Mouse (Mus musculus) left cerebral cortex, postnatal 10 days (tissue): Measurements from ENCODE around the gene E2f3. TPM values are rescaled to one million over a fixed set of nuclear protein-coding genes. Genes with fewer than 3 reads are reported as not detected.
A peak's percentile ranks its signal among the peaks of the same experiment; 100 is the strongest.

ENCODE experiments used
- DNase-seq, 2 experiments: peaks; one replicate each; pipeline ENCODE4 v3.0.0; 2021 to 2022; ENCODE audit warnings: low spot score in 2 of 2, mixed read lengths in 1 of 2; ENCODE audit errors: extremely low spot score in 1 of 2
- intact Hi-C: fragments of 180-260 bp; cut with DNase I; formaldehyde crosslinking; loops from one replicate; pipeline ENCODE4 v1.15.1; 2025
- total RNA-seq, 2 experiments: library from RNA; stranded (reverse); gene quantifications; 2 replicates each; pipeline ENCODE4 v1.2.3; 2021

E2f3 gene
- total RNA-seq, 2 experiments from 2014 or later = 19.6 to 20.5 TPM

DNA sequence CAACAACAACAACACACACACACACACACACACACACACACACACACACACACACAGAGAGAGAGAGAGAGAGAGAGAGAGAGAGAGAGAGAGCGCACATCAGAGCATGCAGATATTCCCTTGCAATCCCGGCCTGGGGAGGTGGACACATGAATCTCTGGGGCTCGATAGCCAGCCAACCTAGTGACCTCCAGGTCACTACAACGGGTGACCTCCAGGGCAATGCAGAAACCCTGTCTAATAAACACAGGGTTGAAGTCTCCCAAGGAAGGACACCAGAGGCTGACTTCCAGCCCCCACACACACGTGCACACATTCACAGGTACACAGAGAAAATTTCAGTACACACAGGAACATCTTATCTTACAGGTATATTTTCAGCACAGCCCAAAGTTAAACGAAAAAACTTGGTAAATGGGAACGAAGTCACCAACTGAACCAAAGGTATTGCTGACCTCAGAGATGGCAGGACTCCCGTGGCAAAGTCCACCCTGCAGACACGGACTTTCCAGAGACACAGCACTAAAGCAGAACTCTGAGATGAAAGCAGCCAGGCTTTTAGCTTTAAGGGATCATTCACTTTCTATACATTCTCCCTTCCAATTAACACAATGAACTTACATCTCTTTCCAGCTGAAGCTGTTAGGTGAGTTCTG lies 40.8 kb downstream of the E2f3 start:
- no peak for DNase-seq
- intact Hi-C loops = no loop called here

DNA sequence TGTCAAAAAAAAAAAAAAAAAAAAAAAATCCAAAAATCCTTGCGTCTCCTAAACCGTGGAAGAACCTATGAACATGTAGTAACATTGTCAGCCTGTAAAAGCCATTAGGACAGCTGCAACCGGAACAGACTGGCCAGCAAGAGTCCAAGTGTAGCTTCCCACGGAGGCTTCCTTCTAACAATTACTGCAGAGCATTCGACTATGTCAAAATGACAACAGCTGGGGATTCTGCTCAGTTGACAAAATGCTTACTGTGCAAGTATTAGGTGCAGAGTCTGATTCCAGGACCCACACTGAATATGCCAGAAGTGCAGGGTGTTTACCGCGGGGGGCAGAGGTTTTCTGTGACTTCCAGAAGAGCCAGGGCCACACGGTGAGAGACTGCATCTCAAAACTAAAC lies 41.4 kb downstream of the E2f3 start:
- DNase-seq = no peak
- intact Hi-C loops = no loop called here

DNA sequence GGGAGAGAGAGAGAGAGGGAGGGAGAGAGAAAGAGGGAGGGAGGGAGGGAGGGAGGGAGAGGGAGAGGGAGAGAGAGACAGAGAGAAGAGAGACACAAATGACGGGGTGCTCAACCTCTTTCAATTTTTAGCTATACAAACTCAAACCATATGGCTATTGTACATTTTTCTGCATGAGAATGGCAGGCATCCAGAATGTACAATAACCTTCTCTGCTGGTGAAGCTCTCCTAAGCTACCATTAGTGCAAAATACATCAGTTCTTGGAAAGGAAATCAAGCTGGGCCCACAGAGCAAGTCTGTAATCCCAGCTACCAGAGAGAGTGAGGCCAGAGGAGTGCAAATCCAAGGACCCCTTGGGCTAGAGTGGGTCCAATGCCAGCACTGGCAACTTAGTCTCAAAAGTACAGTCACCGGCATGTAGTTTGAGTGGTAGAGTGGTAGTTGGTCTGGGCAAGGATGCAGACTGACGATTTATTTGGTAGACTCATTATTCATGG lies 42.3 kb downstream of the E2f3 start:
- no peak for DNase-seq
- intact Hi-C loops = no loop called here

DNA sequence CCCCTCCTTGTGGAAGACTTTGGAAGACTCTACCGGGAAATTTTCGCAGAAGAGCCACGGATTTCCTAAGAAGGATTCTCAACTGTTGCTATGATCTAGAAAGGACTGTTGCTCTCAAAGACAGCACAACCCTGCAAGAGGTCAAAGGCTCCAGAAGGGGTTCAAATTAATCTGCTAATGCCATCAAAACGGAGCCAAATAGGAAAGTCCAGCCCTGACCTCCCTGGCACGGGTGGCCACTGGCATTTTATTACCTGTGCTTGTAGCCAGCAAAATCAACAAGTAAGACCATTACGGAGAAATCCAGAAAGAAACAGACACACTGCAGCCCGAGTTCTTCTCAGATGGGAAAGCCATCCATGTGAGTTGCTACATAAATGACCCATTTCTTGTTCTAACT lies 45.8 kb downstream of the E2f3 start:
- intact Hi-C loops = no loop called here
- DNase-seq = no peak

DNA sequence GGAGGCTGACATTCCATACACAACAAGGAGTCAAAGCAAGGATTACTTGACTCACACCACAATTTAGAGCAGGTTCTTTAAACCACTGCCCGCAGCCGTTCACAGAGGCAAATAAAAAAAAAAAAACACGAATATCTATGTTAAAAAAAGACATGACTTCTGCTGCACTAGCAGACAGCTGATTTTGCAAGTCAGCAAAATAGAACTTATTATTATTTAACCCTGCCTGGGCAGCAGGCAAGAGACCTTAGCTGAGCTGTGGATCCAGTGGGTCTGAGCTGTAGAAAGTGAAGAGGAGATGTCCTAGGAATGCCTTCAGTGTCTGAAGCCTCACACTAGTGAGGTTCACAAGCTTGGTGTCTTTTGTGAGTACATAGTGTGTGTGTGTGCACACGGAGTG lies 46.5 kb downstream of the E2f3 start:
- DNase-seq = no peak
- intact Hi-C loops = no loop called here

DNA sequence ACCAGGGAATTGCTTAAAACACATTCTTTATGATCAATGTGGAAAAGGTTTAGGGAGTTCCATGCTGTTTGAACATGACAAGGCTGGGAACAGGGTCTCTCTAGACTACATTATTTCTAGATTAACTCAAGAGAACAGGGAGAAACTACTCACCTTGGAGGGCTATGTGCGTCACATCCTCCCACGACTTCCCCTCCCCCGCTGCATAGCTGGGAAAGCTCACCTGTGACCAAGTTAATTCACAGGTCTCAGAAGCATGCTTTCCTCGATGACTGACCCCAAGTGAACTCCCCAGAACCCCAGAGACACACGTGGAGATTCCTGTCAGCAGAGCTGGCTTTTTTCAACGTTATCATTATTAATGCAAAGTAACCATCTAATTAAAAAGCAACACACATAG lies 47.1 kb downstream of the E2f3 start:
- no peak for DNase-seq
- intact Hi-C loops = no loop called here

DNA sequence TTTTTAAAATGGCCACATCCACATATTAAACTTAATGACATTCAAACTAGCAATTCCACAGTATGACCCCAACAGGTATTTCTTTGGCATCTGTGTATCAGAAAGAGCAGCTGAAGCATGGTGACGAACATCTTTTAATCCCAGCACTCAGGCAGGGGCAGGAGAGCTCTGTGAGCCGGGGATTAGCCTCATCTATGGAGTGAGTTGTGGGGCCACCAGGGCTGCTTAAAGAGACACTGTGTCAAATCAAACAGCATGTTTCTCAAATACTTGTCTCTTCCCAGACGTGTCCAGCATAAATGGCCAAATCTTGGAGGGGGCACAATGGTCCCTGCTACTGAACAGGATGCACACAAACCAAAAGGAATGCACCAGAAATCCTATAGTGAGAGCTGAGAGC lies 59.7 kb downstream of the E2f3 start:
- intact Hi-C loops = no loop called here

DNA sequence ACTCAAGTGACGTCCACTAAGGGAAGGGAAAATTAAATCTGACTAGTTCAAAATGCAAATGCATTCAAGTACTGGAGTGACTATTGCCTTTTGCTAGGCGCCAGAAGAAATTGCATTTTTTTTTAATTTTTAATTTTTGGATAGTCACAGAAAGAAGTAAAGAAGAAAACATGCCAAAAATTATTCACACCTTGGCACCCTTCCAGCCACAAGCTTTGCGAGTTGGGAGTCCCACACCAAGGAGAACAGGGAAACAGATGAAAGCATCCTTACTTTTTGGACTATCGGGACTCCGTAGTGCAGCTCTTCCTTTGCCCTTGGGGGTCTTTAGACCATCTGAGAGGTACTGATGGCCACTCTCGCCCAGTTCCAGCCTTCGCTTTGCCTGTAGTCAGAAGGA lies 66.0 kb downstream of the E2f3 start:
- intact Hi-C loops = loop anchor here (5.0 kb wide), 1 partner anchor 62 kb away; no protein-coding TSS in a partner anchor

More for the DNA sequence above, 59.7 kb downstream of the E2f3 start:
- no peak for DNase-seq

DNA sequence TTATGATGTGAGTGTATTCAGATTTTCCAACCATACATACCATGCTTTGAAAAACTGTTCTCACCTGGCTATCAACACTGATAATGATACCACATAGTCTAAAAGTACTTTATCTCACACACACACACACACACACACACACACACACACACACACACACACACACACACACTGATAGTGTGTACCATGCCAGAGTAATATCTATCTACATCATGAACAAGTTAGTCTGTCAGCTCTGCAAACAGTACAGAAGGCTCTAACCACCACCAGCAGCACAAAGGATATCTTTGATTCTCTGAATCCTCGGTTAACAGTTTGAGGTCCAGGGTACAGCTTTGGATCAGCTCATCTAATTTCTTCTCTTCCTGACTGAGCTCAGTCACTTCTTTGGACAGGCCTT lies 69.3 kb downstream of the E2f3 start:
- no peak for DNase-seq
- intact Hi-C loops = loop anchor here (5.0 kb wide), 1 partner anchor 66 kb away; no protein-coding TSS in a partner anchor

More for the DNA sequence above, 66.0 kb downstream of the E2f3 start:
- peak in 1 of 2 experiments; percentile 38 for DNase-seq

DNA sequence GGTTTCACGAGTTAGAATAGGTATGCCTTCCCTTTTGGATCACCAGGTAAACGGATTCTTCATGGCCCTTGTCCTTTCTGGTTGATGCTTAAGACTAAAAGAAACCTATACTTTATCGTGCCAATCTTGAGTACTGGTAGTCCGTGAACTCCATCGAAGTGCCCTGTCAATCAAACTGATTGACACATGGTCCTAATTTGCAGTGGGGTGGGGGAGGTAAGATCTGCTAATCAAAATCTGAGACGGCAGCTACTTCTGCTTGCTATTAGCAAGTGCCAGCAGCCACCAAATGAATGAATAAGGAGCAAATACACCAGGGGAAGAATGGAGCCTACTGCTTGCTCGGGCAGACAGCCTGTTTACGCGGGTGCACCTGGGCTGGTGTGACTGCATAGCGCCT lies 72.3 kb downstream of the E2f3 start:
- no peak for DNase-seq

DNA sequence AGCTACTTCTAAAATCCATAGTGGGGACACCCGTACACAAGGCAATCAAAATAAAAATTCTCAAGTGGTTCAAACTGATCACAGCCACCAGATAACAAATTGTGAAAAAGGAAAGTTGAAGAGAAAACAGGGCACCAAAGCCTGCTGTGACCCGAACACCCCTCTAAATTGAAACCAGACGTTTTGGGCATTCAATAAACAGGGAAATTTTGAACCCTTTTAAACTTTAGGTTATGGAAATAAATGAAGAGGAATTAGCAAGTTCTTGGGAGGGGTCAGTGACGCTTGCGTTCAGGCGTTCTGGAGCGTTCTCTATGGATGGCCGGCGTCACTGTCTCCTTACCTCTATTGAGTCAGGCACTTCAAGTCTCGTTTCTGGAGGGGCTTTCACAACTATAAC lies 72.8 kb downstream of the E2f3 start:
- DNase-seq = no peak
- intact Hi-C loops = no loop called here

More for the DNA sequence above, 72.3 kb downstream of the E2f3 start:
- intact Hi-C loops = no loop called here

DNA sequence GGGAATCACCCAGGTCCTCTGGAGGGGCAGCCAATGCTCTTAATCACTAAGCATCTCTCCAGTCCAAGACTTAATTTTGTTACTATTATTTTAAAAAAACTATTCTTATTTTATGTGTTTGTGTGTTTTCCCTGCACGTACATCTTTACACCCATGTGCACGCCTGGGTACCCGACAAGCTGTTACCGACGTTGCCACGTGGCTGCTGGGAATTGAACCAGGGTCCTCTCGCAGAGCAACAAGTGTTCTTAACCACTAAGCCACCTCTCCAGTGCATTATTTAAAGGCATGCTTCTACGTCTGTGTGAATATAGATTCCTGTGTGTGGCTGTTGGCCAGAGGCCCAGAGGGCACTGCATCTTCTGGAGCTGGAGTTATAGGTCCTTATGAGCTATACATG lies 73.6 kb downstream of the E2f3 start:
- DNase-seq = no peak
- intact Hi-C loops = no loop called here

DNA sequence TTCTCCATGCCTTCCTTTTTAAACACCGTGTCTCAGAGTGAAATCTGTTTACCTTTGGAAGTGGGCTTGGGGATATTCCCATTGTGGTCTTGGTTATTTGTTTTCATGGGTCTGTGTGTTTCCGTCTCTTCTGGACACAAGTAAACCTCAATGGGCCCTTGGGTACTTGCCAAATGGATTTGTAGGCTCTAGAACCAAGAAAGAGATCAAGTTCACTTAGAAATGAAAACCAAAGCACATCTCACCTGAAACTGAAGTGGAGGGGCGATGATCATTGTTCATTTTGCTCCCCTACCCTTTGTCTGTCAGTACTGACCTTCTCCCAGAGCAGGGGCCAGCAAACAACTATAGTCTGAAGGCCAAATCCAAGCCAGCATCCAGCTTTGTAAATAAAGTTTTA lies 74.7 kb downstream of the E2f3 start:
- intact Hi-C loops = no loop called here

DNA sequence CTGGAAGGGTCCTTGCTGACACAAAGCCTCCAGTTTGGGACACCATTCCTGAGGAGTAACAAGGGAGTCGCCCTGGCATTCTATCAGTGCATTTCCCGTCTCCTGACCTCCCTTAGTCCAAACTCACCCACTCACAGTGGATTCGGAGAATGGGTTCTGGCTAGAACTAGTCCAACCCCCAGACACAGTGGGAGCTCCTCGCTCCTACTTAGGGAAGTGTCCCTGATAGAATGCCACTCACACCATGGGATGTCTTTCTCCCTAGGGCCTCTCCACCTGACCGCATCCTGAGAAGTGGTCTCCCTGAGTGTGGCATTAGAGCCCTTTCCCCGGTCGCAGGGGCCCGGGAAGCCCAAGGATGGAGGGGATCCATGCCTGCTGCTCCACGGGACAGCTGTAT lies 77.4 kb downstream of the E2f3 start:
- DNase-seq = no peak
- intact Hi-C loops = no loop called here

More for the DNA sequence above, 74.7 kb downstream of the E2f3 start:
- DNase-seq = no peak

DNA sequence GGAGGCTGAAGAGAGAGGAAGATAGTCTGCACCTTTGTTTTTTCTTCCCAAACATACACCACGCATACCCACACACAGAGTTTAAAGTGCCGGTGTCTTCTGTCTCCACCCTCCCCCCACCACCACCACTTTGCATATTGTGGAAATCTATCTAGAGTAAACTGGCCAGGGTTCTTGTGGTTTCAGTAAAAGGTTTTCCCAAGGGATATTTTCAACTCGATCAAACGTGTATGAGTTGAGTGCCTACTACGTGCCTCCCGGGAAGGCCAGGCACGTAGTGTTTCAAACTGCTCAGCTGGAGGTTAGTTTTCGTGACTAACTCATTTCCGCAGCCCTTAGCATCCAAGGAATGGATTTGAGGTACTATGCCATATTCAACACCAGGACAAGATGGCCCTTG lies 77.9 kb downstream of the E2f3 start:
- intact Hi-C loops = no loop called here
- no peak for DNase-seq

DNA sequence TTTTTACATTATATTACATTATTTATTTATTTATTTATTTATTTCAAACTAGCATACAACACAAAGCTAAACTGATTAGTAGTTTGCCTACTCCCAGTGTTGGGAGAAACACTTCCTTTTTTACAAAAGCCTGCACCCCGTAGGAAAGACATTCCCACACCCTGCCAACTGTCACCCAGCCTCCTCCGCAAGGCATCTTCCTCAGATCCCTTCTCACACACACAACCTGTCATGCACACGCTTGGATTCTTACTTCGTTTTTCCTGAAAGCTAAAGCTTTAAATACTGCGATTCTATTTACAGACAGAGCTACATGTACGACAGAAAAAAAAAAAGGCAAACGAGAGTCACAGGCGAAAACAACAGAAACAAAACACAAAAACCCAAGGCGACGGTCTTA lies 79.1 kb downstream of the E2f3 start:
- intact Hi-C loops = no loop called here
- DNase-seq = no peak

DNA sequence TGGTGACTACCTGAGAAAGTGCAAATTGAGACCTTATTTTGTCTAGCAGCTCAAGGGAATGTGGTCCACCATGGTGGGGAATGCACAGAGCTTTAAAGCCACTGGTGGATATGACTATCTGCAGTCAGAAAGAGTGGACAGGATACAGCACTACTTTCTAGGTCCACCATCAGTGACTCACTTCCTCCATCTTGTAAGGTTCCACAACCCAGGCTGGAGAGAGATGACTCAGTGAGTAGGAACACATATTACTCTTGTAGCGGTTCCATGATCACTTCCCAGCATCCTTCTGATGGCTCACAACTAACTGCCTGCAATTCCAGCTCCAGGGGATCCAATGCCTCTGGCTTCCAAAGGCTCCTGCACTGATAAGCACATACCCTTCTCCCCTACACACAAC lies 82.5 kb downstream of the E2f3 start:
- intact Hi-C loops = no loop called here
- DNase-seq = no peak

DNA sequence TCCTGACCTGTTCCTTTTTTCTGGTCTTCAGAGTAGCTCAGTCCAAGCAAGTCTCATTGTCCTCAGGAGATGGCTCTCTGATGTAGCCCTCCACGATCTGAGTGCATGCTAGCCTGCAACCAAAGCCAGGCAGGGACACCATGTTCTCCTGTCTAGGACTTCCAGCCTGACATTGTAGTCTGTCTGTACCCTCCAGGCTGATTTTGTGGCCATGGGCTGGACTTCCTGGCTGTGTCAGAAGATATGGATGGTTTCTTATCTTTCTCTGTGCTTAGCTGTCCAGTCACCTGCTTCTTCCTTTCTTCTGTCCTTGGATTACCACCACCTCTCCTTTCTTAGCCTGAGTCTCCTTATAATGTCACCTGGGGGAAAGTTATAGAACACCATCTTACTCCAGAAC lies 83.2 kb downstream of the E2f3 start:
- no peak for DNase-seq
- intact Hi-C loops = no loop called here

DNA sequence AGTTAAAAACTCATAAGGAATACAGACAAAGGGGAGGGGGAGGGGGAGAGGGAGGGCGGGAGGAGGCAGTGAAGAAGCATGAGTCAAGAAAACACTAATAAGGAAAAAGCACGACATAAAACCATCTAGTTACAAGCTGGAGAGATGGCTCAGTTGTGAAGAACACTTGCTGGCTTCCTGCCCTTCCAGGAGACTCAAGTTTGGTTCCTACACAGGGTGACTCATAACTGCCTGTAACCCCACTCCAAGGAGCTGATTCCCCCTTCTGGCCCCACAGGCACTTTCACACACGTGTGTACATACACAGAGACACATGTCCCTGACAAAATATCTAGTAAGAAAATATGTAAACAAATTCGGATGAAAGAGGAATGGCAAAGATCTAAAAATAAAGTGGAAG lies 84.2 kb downstream of the E2f3 start:
- no peak for DNase-seq
- intact Hi-C loops = no loop called here

DNA sequence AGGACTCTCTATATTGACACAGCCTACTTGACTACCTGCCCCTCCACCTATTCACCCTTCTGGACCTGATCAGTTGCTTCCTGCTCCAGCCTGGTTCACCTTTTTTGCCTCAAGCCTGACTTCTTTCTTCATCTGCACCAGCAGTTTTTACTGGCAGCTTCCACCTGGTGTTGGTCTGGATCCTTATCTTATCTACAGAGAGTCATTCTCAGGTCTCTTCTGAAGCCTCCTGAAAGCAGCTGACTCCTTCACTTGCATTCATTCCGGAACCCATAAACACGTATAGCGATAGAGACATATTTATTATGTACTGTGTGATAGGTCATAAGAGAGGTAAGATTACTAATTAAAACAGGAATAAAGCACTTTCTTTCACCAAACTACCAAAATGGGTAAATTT lies 119.1 kb downstream of the E2f3 start:
- DNase-seq = no peak
- intact Hi-C loops = no loop called here

DNA sequence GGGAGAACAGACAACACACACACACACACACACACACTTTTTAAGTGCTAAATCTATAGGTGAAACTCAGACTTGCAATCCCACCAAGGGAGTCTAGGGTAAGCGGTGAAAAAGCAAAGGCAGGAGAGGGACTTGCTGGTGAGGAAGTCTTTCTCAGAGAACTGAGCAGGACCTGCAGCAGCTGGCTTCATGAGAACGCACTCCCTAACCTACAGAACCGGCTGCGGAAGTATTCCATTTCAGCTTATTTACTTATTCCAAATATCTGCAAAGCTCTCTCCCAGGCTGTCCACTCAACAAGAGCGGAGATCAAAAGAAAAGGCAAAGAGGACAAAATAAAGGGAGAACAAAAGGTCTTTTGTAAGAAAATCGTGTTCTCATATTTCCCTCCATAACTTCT lies 121.5 kb downstream of the E2f3 start:
- intact Hi-C loops = no loop called here
- no peak for DNase-seq
